Mouse (Mus musculus): Measurements from ENCODE around the gene Cntrob.

- TF ChIP-seq POLR2A (IDR thresholded peaks at IDR 0.05; ENCODE audit: borderline replicate concordance, low read depth, low read length) (no peak), CTCF (IDR thresholded peaks at IDR 0.05; ENCODE audit: low read depth, low read length) (no peak)
Measured at GRCm38 (mm10) chr11:69306039-69306438, 17.5 kb downstream of the Cntrob start.

Data from bone marrow macrophage, adult 2 months (primary cell).